Mouse (Mus musculus): ENCODE results near the gene A530084C06Rik.

A530084C06Rik gene

GRCm38 (mm10) chr13:31546784-31547183 is 12.3 kb downstream of the A530084C06Rik start:
- DNase-seq (ENCODE audit: low read depth in 1 of 2, low spot score in 2 of 2): no peak

- no peak for DNase-seq (ENCODE audit: low read depth in 1 of 2, low spot score in 2 of 2)
Observed at GRCm38 (mm10) chr13:31543021-31543420, 16.1 kb downstream of the A530084C06Rik start.

GRCm38 (mm10) chr13:31534726-31535125 is 24.4 kb downstream of the A530084C06Rik start:
- no peak for DNase-seq (ENCODE audit: low read depth in 1 of 2, low spot score in 2 of 2)

- no peak for DNase-seq (ENCODE audit: low read depth in 1 of 2, low spot score in 2 of 2)
Observed at GRCm38 (mm10) chr13:31531651-31532061, 27.5 kb downstream of the A530084C06Rik start.

GRCm38 (mm10) chr13:31531186-31531585 is 27.9 kb downstream of the A530084C06Rik start:
- DNase-seq (ENCODE audit: low read depth in 1 of 2, low spot score in 2 of 2): no peak

- no peak for DNase-seq (ENCODE audit: low read depth in 1 of 2, low spot score in 2 of 2)
Observed at GRCm38 (mm10) chr13:31524976-31525375, 34.2 kb downstream of the A530084C06Rik start.

GRCm38 (mm10) chr13:31518971-31519370 is 40.2 kb downstream of the A530084C06Rik start:
- no peak for DNase-seq (ENCODE audit: low read depth in 1 of 2, low spot score in 2 of 2)

- no peak for DNase-seq (ENCODE audit: low read depth in 1 of 2, low spot score in 2 of 2)
Observed at GRCm38 (mm10) chr13:31518411-31518886, 40.7 kb downstream of the A530084C06Rik start.

GRCm38 (mm10) chr13:31515261-31515660 is 43.9 kb downstream of the A530084C06Rik start:
- DNase-seq (ENCODE audit: low read depth in 1 of 2, low spot score in 2 of 2): no peak

- DNase-seq (ENCODE audit: low read depth in 1 of 2, low spot score in 2 of 2): peak; percentile 55 to 60
Observed at GRCm38 (mm10) chr13:31506494-31507167, 52.5 kb downstream of the A530084C06Rik start.

Data from monocyte, adult 2 months (primary cell).